Mouse (Mus musculus) adipocyte (in vitro differentiated cells): ENCODE measurements around the gene Smad9.

Source experiments
- DNase-seq: peaks from one replicate; pipeline ENCODE4 v3.0.0-alpha.2; 2016; ENCODE audit warnings: low spot score

The Smad9 gene

GRCm38 (mm10) chr3:54809111-54809510 lies 53.7 kb downstream of the Smad9 start:
- DNase-seq, result no peak

GRCm38 (mm10) chr3:54811616-54812015 lies 56.2 kb downstream of the Smad9 start:
- DNase-seq, result no peak

GRCm38 (mm10) chr3:54813418-54813988 lies 58.1 kb downstream of the Smad9 start:
- no peak for DNase-seq

DNA sequence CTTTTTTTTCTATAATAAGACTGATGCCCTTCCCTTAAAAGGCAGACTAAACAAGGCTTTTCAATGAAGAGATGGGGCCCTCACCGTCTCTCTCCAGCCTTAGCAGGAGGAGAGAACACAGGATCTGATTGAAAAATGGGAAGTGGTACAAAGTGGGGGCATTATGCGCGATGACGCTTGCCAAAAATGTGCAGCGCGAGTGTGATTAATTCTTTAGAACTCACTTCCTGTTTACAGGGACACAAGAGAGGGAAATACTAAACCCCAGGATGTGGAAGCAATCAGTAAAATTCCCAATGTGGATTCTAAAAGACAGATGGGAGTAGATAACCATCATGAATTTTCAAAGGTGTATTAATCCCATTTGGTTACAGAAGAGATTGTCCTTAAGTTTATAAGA lies 59.2 kb downstream of the Smad9 start:
- DNase-seq, result no peak

- peak; percentile 67 for DNase-seq
Observed at GRCm38 (mm10) chr3:54815292-54815691, 59.9 kb downstream of the Smad9 start.

DNA sequence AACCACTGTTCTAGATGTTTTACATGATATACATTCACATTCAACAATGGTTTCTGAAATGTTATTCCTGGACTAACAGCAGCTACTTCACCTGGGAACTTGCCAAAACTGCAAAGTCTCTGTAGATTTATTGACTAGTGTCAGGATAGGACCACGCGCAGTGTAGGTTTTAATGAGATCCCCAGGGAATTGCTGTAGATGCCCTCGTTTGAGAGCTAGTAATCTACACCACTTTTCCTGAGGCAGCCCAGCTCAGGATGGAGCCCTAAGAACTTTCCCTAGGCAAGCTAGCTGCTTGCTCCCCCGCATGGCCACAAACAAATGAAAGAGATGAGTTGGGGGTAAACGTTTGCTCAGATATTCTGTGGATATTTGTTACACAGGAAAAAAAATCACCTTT lies 67.1 kb downstream of the Smad9 start:
- no peak for DNase-seq

DNA sequence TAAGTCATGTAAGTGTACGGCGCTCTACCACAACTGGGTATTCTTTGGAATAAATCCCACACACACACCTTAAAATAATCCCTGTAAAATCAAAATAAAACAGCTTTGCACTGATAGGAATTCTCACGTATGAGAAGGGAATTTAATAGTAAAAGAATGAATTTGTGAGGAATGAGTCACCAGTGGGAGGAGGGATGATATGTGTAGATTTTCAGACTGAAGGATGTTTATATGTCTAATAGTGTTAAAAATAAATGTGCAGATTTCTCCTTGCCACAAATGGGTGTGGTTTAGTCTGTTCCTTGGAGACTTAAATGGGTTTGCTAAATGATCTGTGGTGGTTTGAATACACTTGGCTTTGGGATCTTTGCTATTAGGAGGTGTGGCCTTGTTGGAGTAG lies 77.1 kb downstream of the Smad9 start:
- DNase-seq, result no peak

- DNase-seq, result no peak
Observed at GRCm38 (mm10) chr3:54835421-54835820, 80.0 kb downstream of the Smad9 start.
